Mouse (Mus musculus) limb, embryonic 10.5 days (tissue): ENCODE data around the gene Fra10ac1. TPM values are rescaled to one million over a fixed set of nuclear protein-coding genes. Genes with fewer than 3 reads are reported as not detected.

Source experiments
- DNase-seq: peaks from one replicate; pipeline ENCODE4 v3.0.0-alpha.2; 2017; ENCODE audit warnings: low spot score
- H3K27ac ChIP-seq: fragments of 300-500 bp; sonication (generic); 2 replicates; pipeline ENCODE4 v1.5.1; 2016; ENCODE audit warnings: mild to moderate bottlenecking
- H3K27me3 ChIP-seq: fragments of 300-500 bp; sonication (generic); 2 replicates; pipeline ENCODE4 v1.6.1; 2016; ENCODE audit warnings: low read depth, mild to moderate bottlenecking; ENCODE audit not compliant: poor library complexity, severe bottlenecking
- H3K36me3 ChIP-seq: fragments of 300-500 bp; sonication (generic); 2 replicates; pipeline ENCODE4 v1.6.1; 2016; ENCODE audit warnings: mild to moderate bottlenecking, moderate library complexity
- H3K4me1 ChIP-seq: fragments of 300-500 bp; sonication (generic); 2 replicates; pipeline ENCODE4 v1.6.1; 2016
- H3K4me3 ChIP-seq: fragments of 300-500 bp; sonication (generic); 2 replicates; pipeline ENCODE4 v1.5.1; 2016; ENCODE audit warnings: mild to moderate bottlenecking, moderate library complexity
- H3K9me3 ChIP-seq: fragments of 300-500 bp; sonication (generic); replicated peaks from 2 replicates; pipeline ENCODE4 v1.6.1; 2016; ENCODE audit warnings: mild to moderate bottlenecking
- WGBS: fragments of 180-500 bp; shearing (Covaris S2); methylation state at CpG from one replicate; pipeline ENCODE4 v1.1.7; 2016; 5-methylcytosine and 5-hydroxymethylcytosine counted together
- polyA plus RNA-seq: library from polyadenylated mRNA; unstranded; fragments of >200 nt; fragmentation: Nextera tagmentation; extraction: Ambion mirVana; gene quantifications from 2 replicates; pipeline ENCODE4 v1.2.1, GENCODE M21; 2016

Fra10ac1 gene
- polyA plus RNA-seq, 1 experiment from 2014 or later, result 47.6 TPM

- Histone ChIP-seq H3K4me3 (no peak overlapping the region), H3K27me3 (no peaks in the 10 kb centered on the region), H3K9me3 (no peaks in the 10 kb centered on the region), H3K27ac (no peak overlapping the region), H3K4me1 (peaks cover under 1% of the 10 kb centered on the region; the same call in 1 of the 2 replicates), H3K36me3 (peaks cover 54% of the 10 kb centered on the region)
- WGBS, result 94% methylated on average over 3 of the region's 3 CpGs
- DNase-seq, result no peak
These were observed 6.3 kb downstream of the Fra10ac1 start for GRCm38 (mm10) chr19:38217696-38218095.

- peaks cover 35% of the 10 kb centered on the region for H3K36me3 ChIP-seq
- 63% methylated on average over 9 of the region's 9 CpGs for WGBS
- H3K9me3 ChIP-seq, result no peaks in the 10 kb centered on the region
- H3K4me1 ChIP-seq, result no peaks in the 10 kb centered on the region
- DNase-seq, result peak; percentile 34
- no peak overlapping the region for H3K4me3 ChIP-seq
- no peaks in the 10 kb centered on the region for H3K27me3 ChIP-seq
- H3K27ac ChIP-seq, result no peak overlapping the region
These were observed 17.3 kb downstream of the Fra10ac1 start for GRCm38 (mm10) chr19:38206669-38207068.

GRCm38 (mm10) chr19:38198731-38199130, 25.2 kb downstream of the Fra10ac1 start:
- H3K27ac ChIP-seq, result no peak overlapping the region
- no peak overlapping the region for H3K4me3 ChIP-seq
- H3K36me3 ChIP-seq, result peaks cover 20% of the 10 kb centered on the region
- no peaks in the 10 kb centered on the region for H3K27me3 ChIP-seq
- DNase-seq, result no peak
- 92% methylated on average over 5 of the region's 5 CpGs for WGBS
- no peaks in the 10 kb centered on the region for H3K9me3 ChIP-seq
- H3K4me1 ChIP-seq, result no peaks in the 10 kb centered on the region

- Histone ChIP-seq H3K4me3 (no peak overlapping the region), H3K9me3 (no peaks in the 10 kb centered on the region), H3K4me1 (no peaks in the 10 kb centered on the region), H3K27ac (no peak overlapping the region), H3K36me3 (peaks cover 15% of the 10 kb centered on the region), H3K27me3 (no peaks in the 10 kb centered on the region)
- no peak for DNase-seq
- WGBS, result 91% methylated on average over 4 of the region's 4 CpGs
These were observed 28.7 kb downstream of the Fra10ac1 start for GRCm38 (mm10) chr19:38195245-38195644.

GRCm38 (mm10) chr19:38191446-38191845, 32.5 kb downstream of the Fra10ac1 start:
- no peak for DNase-seq
- H3K9me3 ChIP-seq, result no peaks in the 10 kb centered on the region
- H3K4me1 ChIP-seq, result no peaks in the 10 kb centered on the region
- H3K36me3 ChIP-seq, result peaks cover 12% of the 10 kb centered on the region
- 89% methylated on average over 5 of the region's 5 CpGs for WGBS
- no peak overlapping the region for H3K27ac ChIP-seq
- H3K27me3 ChIP-seq, result no peaks in the 10 kb centered on the region
- no peak overlapping the region for H3K4me3 ChIP-seq

GRCm38 (mm10) chr19:38190606-38191005, 33.4 kb downstream of the Fra10ac1 start:
- Histone ChIP-seq H3K36me3 (peaks cover 13% of the 10 kb centered on the region), H3K27ac (no peak overlapping the region), H3K4me1 (no peaks in the 10 kb centered on the region), H3K4me3 (no peak overlapping the region), H3K27me3 (no peaks in the 10 kb centered on the region), H3K9me3 (no peaks in the 10 kb centered on the region)
- WGBS, result 91% methylated on average over 3 of the region's 3 CpGs
- DNase-seq, result no peak

- Histone ChIP-seq H3K4me1 (no peaks in the 10 kb centered on the region), H3K27me3 (no peaks in the 10 kb centered on the region), H3K27ac (no peak overlapping the region), H3K9me3 (no peaks in the 10 kb centered on the region), H3K36me3 (peaks cover 4% of the 10 kb centered on the region; the same call in 1 of the 2 replicates), H3K4me3 (no peak overlapping the region)
- 83% methylated on average over 2 of the region's 2 CpGs for WGBS
- no peak for DNase-seq
These were observed 36.6 kb downstream of the Fra10ac1 start for GRCm38 (mm10) chr19:38187345-38187680.

GRCm38 (mm10) chr19:38186631-38187344, 37.2 kb downstream of the Fra10ac1 start:
- Histone ChIP-seq H3K27ac (no peak overlapping the region), H3K36me3 (peaks cover 4% of the 10 kb centered on the region; the same call in 1 of the 2 replicates), H3K4me3 (no peak overlapping the region), H3K9me3 (no peaks in the 10 kb centered on the region), H3K27me3 (no peaks in the 10 kb centered on the region), H3K4me1 (no peaks in the 10 kb centered on the region)
- WGBS, result 98% methylated on average over 5 of the region's 5 CpGs
- no peak for DNase-seq

- no peaks in the 10 kb centered on the region for H3K9me3 ChIP-seq
- H3K36me3 ChIP-seq, result no peaks in the 10 kb centered on the region; the same call in 1 of the 2 replicates
- no peak for DNase-seq
- no peaks in the 10 kb centered on the region for H3K27me3 ChIP-seq
- H3K4me1 ChIP-seq, result no peaks in the 10 kb centered on the region
- no peak overlapping the region for H3K27ac ChIP-seq
- 91% methylated on average over 9 of the region's 9 CpGs for WGBS
- H3K4me3 ChIP-seq, result no peak overlapping the region
These were observed 44.3 kb downstream of the Fra10ac1 start for GRCm38 (mm10) chr19:38179675-38180074.

GRCm38 (mm10) chr19:38164633-38165032, 59.3 kb downstream of the Fra10ac1 start:
- Histone ChIP-seq H3K4me3 (no peak overlapping the region), H3K4me1 (no peaks in the 10 kb centered on the region), H3K36me3 (no peaks in the 10 kb centered on the region), H3K27ac (no peak overlapping the region), H3K27me3 (no peaks in the 10 kb centered on the region), H3K9me3 (no peaks in the 10 kb centered on the region)
- WGBS, result 69% methylated on average over 2 of the region's 2 CpGs
- DNase-seq, result no peak

- no peaks in the 10 kb centered on the region for H3K4me1 ChIP-seq
- no peaks in the 10 kb centered on the region for H3K36me3 ChIP-seq
- no peak overlapping the region for H3K27ac ChIP-seq
- DNase-seq, result no peak
- H3K9me3 ChIP-seq, result no peaks in the 10 kb centered on the region
- H3K27me3 ChIP-seq, result no peaks in the 10 kb centered on the region
- 93% methylated on average over 21 of the region's 21 CpGs for WGBS
- no peak overlapping the region for H3K4me3 ChIP-seq
These were observed 62.2 kb downstream of the Fra10ac1 start for GRCm38 (mm10) chr19:38161648-38162354.

- Histone ChIP-seq H3K27ac (no peak overlapping the region), H3K4me1 (peaks cover 5% of the 10 kb centered on the region; the same call in 1 of the 2 replicates), H3K27me3 (no peaks in the 10 kb centered on the region), H3K4me3 (no peak overlapping the region), H3K9me3 (no peaks in the 10 kb centered on the region), H3K36me3 (no peaks in the 10 kb centered on the region)
- DNase-seq, result no peak
- 92% methylated on average over 1 of the region's 1 CpGs for WGBS
These were observed 67.7 kb downstream of the Fra10ac1 start for GRCm38 (mm10) chr19:38156243-38156642.

GRCm38 (mm10) chr19:38143540-38144271, 80.2 kb downstream of the Fra10ac1 start:
- WGBS, result 86% methylated on average over 4 of the region's 4 CpGs
- H3K9me3 ChIP-seq, result no peaks in the 10 kb centered on the region

More at GRCm38 (mm10) chr19:38143540-38144271, 80.2 kb downstream of the Fra10ac1 start:
- Histone ChIP-seq H3K4me3 (no peak overlapping the region), H3K36me3 (no peaks in the 10 kb centered on the region), H3K27ac (no peak overlapping the region), H3K27me3 (no peaks in the 10 kb centered on the region), H3K4me1 (no peaks in the 10 kb centered on the region)
- no peak for DNase-seq
